Mouse (Mus musculus) liver, embryonic 16.5 days (tissue): ENCODE data around the gene AI413582. TPM values are rescaled to one million over a fixed set of nuclear protein-coding genes. Genes with fewer than 3 reads are reported as not detected.

Experiments
- ATAC-seq: fragments of 200-750 bp; cut with Nextera tagmentation; 2 replicates; pipeline ENCODE4 v1.8.0; 2017; ENCODE audit warnings: low read depth, mild to moderate bottlenecking, moderate number of reproducible peaks, moderate library complexity
- H3K27ac ChIP-seq: fragments of 300-500 bp; sonication (generic); 2 replicates; pipeline ENCODE4 v1.5.1; 2014; ENCODE audit warnings: mild to moderate bottlenecking, low read length
- H3K27me3 ChIP-seq: fragments of 300-500 bp; sonication (generic); 2 replicates; pipeline ENCODE4 v1.6.1; 2014; ENCODE audit warnings: low read depth, low read length, mixed read lengths; ENCODE audit not compliant: control insufficient read depth, insufficient read depth
- H3K36me3 ChIP-seq: fragments of 300-500 bp; sonication (generic); 2 replicates; pipeline ENCODE4 v1.6.1; 2014; ENCODE audit warnings: mild to moderate bottlenecking; ENCODE audit not compliant: control insufficient read depth, insufficient read depth
- H3K4me1 ChIP-seq: fragments of 300-500 bp; sonication (generic); 2 replicates; pipeline ENCODE4 v1.6.1; 2014; ENCODE audit warnings: low read depth, low read length, mixed read lengths; ENCODE audit not compliant: control insufficient read depth
- H3K4me2 ChIP-seq: fragments of 300-500 bp; sonication (generic); 2 replicates; pipeline ENCODE4 v1.6.1; 2014; ENCODE audit warnings: low read depth, low read length, mixed read lengths
- H3K4me3 ChIP-seq: fragments of 300-500 bp; sonication (generic); 2 replicates; pipeline ENCODE4 v1.5.1; 2014; ENCODE audit warnings: low read depth, mild to moderate bottlenecking, low read length
- H3K9ac ChIP-seq: fragments of 300-500 bp; sonication (generic); 2 replicates; pipeline ENCODE4 v1.6.1; 2014; ENCODE audit warnings: low read depth, low read length
- H3K9me3 ChIP-seq: fragments of 300-500 bp; sonication (generic); replicated peaks from 2 replicates; pipeline ENCODE4 v1.6.1; 2016; ENCODE audit warnings: low read length; ENCODE audit not compliant: control insufficient read depth
- WGBS: fragments of 180-500 bp; shearing (Covaris S2); extraction: QIAGEN DNeasy Blood & Tissue Kit; methylation state at CpG from one replicate; pipeline ENCODE4 v1.1.7; 2014; ENCODE audit not compliant: insufficient replicate concordance; 5-methylcytosine and 5-hydroxymethylcytosine counted together
- polyA plus RNA-seq: library from polyadenylated mRNA; unstranded; fragments of >200 nt; fragmentation: Nextera tagmentation; extraction: Ambion mirVana; gene quantifications from 2 replicates; pipeline ENCODE4 v1.2.1, GENCODE M21; 2015

Gene AI413582
- polyA plus RNA-seq, 1 experiment from 2014 or later = 10.5 TPM

DNA sequence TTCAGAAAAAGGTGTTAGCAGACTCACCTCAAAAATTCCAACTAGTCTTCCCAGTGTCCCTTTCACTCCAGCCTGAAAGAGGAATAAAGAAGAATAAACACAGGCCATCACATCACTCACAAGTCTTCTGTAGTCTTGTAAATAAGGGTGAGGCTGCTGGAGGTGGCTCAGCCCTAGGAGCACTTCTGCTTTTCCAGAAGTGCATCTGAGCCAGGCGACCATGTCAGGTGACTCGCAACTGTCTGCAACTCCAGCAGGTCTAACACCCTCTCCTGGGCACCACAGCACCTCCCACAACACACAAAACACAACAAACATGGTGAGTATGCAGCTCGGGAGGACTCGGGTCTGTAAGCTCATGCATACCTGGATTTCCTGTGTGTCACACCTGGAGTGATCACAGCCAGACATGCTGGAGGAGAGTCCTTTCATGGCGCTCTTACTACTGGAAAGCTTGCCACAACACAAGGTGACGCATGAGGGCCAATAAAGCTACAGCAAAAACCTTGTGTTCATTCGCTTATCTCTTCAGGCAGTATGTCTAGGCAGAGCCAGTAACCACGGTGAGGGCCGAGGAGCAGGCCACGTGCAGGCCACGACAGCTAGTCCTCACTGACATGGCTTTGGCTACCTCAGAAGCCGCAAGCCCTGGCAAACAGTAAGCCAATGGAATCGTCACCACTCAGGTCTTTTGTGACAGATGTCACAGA is 17.8 kb upstream of the AI413582 start:
- Histone ChIP-seq H3K4me3 (no peak overlapping the region), H3K4me2 (no peak overlapping the region), H3K4me1 (peaks cover 31% of the 10 kb centered on the region), H3K27me3 (no peaks in the 10 kb centered on the region), H3K27ac (no peak overlapping the region), H3K9me3 (no peaks in the 10 kb centered on the region), H3K9ac (no peak overlapping the region), H3K36me3 (peaks cover 10% of the 10 kb centered on the region)
- ATAC-seq = peak; percentile 63
- WGBS = 38% methylated on average over 13 of the region's 13 CpGs

- Histone ChIP-seq H3K9me3 (no peaks in the 10 kb centered on the region), H3K4me1 (peaks cover 18% of the 10 kb centered on the region), H3K36me3 (peaks cover 8% of the 10 kb centered on the region), H3K27me3 (no peaks in the 10 kb centered on the region), H3K27ac (no peak overlapping the region), H3K9ac (no peak overlapping the region), H3K4me3 (no peak overlapping the region), H3K4me2 (peak overlapping the region; percentile 6; the same call in 1 of the 2 replicates)
- ATAC-seq = no peak
- 43% methylated on average over 20 of the region's 20 CpGs for WGBS
Observed at GRCm38 (mm10) chr17:27580392-27581068, 15.0 kb upstream of the AI413582 start.

DNA sequence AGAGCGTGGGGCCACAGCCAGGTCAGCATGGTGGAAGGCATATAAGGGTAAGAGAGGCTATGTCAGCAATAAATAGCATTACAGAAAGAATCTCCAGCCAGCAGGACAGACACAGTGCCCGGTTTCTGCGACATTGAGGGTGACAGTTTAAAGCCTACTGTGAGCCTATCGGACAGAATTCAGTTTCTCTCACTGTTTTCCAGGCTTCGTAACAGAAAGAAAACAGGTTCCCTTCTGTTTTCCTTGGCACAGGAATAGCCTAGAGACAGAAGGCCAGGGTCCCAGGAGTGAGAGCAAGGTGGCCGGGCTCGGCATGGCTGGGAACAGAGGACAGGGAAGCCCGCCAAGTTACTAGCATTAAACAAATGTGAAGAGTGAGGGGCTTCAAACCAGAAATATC is 14.3 kb upstream of the AI413582 start:
- no peak overlapping the region for H3K4me3 ChIP-seq
- no peak overlapping the region for H3K4me2 ChIP-seq
- no peak overlapping the region for H3K27ac ChIP-seq
- no peaks in the 10 kb centered on the region for H3K27me3 ChIP-seq
- WGBS = 80% methylated on average over 8 of the region's 8 CpGs
- no peak overlapping the region for H3K9ac ChIP-seq
- no peak for ATAC-seq
- H3K9me3 ChIP-seq = no peaks in the 10 kb centered on the region
- H3K4me1 ChIP-seq = peaks cover 22% of the 10 kb centered on the region
- H3K36me3 ChIP-seq = peaks cover 5% of the 10 kb centered on the region; the same call in 1 of the 2 replicates

DNA sequence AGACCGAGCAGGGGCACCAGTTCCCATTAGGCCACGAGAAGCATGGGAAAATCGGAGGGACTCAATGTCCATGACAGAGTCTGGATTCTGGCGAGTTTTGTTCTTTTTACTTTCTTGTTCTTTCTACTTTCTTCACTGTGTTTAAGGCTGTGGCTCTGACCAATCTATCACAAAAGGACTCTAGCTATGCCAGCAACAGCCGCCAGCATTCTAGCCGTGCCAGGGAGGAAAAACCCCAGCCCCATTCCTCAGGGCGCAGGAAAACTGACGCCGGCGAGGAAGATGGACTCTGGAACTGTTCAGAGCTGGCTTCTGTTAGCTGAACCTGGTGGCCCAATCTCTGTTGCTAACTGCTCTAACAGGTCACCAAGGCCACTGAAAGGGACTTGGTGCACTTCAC is 12.9 kb upstream of the AI413582 start:
- Histone ChIP-seq H3K4me2 (no peak overlapping the region), H3K27me3 (no peaks in the 10 kb centered on the region), H3K9me3 (no peaks in the 10 kb centered on the region), H3K9ac (no peak overlapping the region), H3K27ac (no peak overlapping the region), H3K36me3 (peaks cover 5% of the 10 kb centered on the region; the same call in 1 of the 2 replicates), H3K4me1 (peaks cover 24% of the 10 kb centered on the region), H3K4me3 (no peak overlapping the region)
- no peak for ATAC-seq
- 83% methylated on average over 10 of the region's 10 CpGs for WGBS

- Histone ChIP-seq H3K36me3 (peaks cover 5% of the 10 kb centered on the region; the same call in 1 of the 2 replicates), H3K27ac (no peak overlapping the region)
Observed at GRCm38 (mm10) chr17:27577468-27577867, 11.9 kb upstream of the AI413582 start.

GRCm38 (mm10) chr17:27576056-27576455 is 10.5 kb upstream of the AI413582 start:
- Histone ChIP-seq H3K4me3 (no peak overlapping the region), H3K27me3 (no peaks in the 10 kb centered on the region), H3K9me3 (no peaks in the 10 kb centered on the region), H3K36me3 (peaks cover 5% of the 10 kb centered on the region; the same call in 1 of the 2 replicates), H3K9ac (no peak overlapping the region), H3K4me2 (no peak overlapping the region), H3K27ac (no peak overlapping the region), H3K4me1 (peaks cover 21% of the 10 kb centered on the region)
- 69% methylated on average over 7 of the region's 7 CpGs for WGBS
- ATAC-seq = no peak

More at GRCm38 (mm10) chr17:27577468-27577867, 11.9 kb upstream of the AI413582 start:
- H3K4me1 ChIP-seq = peaks cover 21% of the 10 kb centered on the region
- no peaks in the 10 kb centered on the region for H3K9me3 ChIP-seq
- no peak for ATAC-seq
- no peaks in the 10 kb centered on the region for H3K27me3 ChIP-seq
- WGBS = 59% methylated on average over 6 of the region's 6 CpGs
- no peak overlapping the region for H3K9ac ChIP-seq
- H3K4me3 ChIP-seq = no peak overlapping the region
- no peak overlapping the region for H3K4me2 ChIP-seq

- Histone ChIP-seq H3K27me3 (no peaks in the 10 kb centered on the region), H3K9ac (no peak overlapping the region), H3K9me3 (no peaks in the 10 kb centered on the region), H3K27ac (no peak overlapping the region), H3K4me1 (peaks cover 13% of the 10 kb centered on the region), H3K36me3 (0 out of 2 replicates have a peak, but pooled peaks cover 2% of the 10 kb centered on the region), H3K4me3 (no peak overlapping the region), H3K4me2 (no peak overlapping the region)
- WGBS = 62% methylated on average over 10 of the region's 10 CpGs
- ATAC-seq = 0 out of 2 replicates have a peak, but pooled peaks have one; percentile 3
Observed at GRCm38 (mm10) chr17:27575116-27575776, 9.7 kb upstream of the AI413582 start.

GRCm38 (mm10) chr17:27574470-27575115 is 9.0 kb upstream of the AI413582 start:
- H3K27ac ChIP-seq = no peak overlapping the region
- no peak for ATAC-seq
- peaks cover 9% of the 10 kb centered on the region for H3K4me1 ChIP-seq
- no peaks in the 10 kb centered on the region for H3K27me3 ChIP-seq
- H3K9me3 ChIP-seq = no peaks in the 10 kb centered on the region
- no peak overlapping the region for H3K9ac ChIP-seq
- no peak overlapping the region for H3K4me2 ChIP-seq
- 67% methylated on average over 15 of the region's 16 CpGs for WGBS
- no peak overlapping the region for H3K4me3 ChIP-seq
- H3K36me3 ChIP-seq = 0 out of 2 replicates have a peak, but pooled peaks cover 2% of the 10 kb centered on the region
